Mouse (Mus musculus) lung, postnatal 10 days (tissue): ENCODE results near the gene Gm12355.
A peak's percentile ranks its signal among the peaks of the same experiment; 100 is the strongest.
"Not testable (repeated sequence)": the region's sequence is repeated elsewhere in the genome, so short reads cannot be mapped to it uniquely, and the experiment has no call there.

Experiments
- DNase-seq: peaks from one replicate; pipeline ENCODE4 v3.0.0; 2021

Gm12355 gene

DNA sequence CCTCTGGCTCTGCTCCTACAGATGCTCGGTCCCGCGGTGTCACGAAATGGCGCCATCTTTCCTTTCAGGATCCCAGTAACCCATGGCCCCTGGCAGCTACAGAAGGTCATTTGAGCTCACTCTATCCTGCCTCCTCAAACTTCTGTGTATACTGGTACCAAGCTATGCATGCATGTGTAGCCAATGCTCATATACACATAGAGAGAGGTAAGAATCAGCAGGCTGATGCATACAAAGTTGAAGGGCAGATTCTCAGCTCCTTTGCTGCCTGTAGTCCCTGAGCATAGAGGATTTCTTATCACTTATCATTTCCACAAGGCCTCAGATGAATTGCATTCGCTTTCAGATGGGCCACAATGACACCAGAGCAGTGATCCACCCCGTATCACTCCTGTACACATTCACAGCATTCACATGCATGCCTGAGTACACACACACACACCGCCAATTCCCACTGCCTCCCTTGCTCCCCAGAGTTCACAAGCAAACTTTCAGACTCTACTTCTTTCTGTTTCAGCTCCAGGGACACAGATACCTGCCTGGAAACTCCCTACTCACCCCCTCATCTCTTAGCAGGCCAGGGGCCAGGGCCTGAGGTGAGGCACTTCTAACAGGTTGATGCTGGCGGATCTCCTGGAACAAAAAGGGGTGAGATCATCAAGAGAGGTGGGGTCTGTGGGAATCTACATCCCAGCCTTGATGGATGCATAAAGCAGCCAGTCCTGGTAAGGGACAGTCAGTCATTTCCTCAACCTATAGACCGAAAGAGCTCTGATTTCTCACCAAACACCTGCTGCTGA, at the start of gene Gm12355, which contains the start of gene Gsdma3:
Gm12355 (minus strand) TSS at position 51 of the 800 bp plus-strand sequence.
Gsdma3 (plus strand) TSS at position 750 of the 800 bp plus-strand sequence.
- DNase-seq, result no peak

DNA sequence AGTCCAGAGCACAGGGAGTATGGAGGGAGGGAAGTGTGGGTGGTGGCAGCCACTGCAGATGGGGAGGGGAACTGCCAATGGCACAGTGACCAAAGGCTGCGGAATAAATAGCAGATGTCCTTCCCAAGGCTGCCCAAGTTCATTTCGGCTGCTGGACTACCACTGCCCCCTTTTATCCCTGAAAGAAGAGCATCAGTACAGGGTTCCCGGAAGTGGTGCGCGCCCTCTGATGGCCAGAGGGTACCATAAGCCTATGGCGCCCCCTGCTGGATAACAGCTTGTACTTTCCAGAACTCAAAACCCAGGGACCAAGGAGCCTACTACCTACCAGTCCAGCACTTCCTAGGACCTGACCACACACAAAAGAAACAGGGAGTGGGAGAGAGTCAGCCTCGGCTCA, 47.7 kb upstream of the Gm12355 start:
- peak; percentile 72 for DNase-seq

- DNase-seq, result no peak
Observed at GRCm38 (mm10) chr11:98672482-98672881, 47.0 kb upstream of the Gm12355 start.

GRCm38 (mm10) chr11:98671857-98672256, 46.4 kb upstream of the Gm12355 start:
- DNase-seq, result no peak

DNA sequence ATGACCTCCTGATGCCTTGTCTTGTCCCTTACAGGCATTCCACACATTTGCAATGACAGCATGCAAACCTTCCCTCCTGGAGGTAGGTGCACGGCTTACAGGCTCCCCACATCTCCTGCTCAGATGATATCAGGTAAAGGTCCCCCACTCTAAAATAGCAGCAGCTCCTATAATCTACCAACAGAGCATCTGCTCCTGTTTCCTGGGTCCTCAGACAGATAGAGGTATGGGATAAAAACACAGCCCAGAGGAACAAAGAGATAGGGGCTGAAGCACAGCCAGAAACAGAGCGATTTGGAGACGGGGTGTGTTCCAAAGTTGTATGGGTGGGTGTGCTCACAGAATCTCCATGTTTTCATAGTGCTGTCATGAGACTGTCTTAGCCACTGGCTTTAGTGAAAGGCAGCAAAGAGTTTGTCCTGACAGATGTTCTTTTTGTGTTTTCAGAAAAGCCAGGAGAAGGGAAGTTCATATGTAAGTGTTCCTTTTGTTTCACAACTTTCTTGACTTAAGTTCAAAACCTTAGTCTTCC, 45.9 kb upstream of the Gm12355 start:
- DNase-seq, result no peak

- DNase-seq, result no peak
Observed at GRCm38 (mm10) chr11:98668984-98669383, 43.5 kb upstream of the Gm12355 start.

DNA sequence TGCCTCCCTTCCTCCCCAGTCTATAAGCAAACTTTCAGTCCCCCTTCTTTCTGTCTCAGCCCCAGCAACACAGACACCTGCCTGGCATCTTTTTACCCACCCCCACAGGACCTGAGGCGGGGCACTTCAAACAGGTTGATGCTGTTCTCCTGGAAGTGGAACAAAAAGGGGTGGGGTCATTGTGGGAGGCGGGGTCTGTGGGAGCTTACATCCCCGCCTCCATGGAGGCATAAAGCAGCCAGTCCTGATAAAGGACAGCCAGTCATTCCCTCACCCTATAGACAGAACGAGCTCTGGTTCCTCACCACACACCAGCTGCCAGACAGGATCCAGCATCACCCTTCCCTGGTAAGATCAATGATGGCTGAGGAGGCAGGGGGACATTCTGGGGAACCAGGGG, 38.6 kb upstream of the Gm12355 start, which contains the start of gene Gsdma:
Gsdma (plus strand) TSS at position 261 of the 400 bp plus-strand sequence.
- DNase-seq, result no peak

DNA sequence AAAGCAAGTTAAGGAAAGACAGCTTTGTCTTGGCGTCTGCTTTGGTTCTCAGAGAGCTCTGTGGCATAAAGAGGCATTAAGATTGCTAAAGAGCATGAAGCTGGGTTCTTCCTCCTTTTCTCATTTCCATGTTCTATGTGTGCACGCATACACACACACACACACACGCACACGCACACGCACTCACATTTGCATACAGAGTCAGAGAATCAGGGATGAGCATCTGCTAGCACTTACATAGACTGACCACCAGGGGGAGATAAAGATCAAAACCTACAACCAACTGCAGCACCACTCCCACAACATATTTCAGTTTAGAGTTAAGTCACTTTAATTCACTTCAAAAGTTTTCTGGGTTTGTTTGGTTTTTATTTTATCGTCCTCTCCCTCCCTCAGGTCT, 35.1 kb upstream of the Gm12355 start:
- peak; percentile 72 for DNase-seq

- peak; percentile 59 for DNase-seq
Observed at GRCm38 (mm10) chr11:98655076-98655475, 29.6 kb upstream of the Gm12355 start.

GRCm38 (mm10) chr11:98646459-98646858, 21.0 kb upstream of the Gm12355 start, which contains the start of gene Gsdma2:
Gene Gsdma2, plus strand, starts transcription at chr11:98646759.
- no peak for DNase-seq

GRCm38 (mm10) chr11:98645946-98646345, 20.5 kb upstream of the Gm12355 start:
- DNase-seq, result no peak

DNA sequence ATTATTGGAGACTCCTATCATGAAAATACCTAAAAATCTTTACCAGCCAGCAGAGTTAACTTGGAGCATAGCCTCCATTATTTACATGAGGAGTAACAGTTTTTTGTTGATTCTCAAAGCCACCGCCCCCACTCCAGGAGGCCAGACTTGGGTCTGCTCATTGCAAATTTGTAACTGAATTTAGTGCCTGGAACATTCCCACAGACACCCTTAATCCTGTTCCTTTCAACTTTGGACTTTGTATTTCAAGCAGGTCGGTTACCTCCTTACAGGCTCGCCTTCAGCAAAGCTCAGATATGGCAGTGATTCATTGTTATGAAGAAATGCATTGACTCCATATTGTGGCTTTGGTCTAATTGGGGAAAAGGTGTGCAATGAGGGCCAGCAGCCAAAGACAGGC, 19.3 kb upstream of the Gm12355 start:
- no peak for DNase-seq

DNA sequence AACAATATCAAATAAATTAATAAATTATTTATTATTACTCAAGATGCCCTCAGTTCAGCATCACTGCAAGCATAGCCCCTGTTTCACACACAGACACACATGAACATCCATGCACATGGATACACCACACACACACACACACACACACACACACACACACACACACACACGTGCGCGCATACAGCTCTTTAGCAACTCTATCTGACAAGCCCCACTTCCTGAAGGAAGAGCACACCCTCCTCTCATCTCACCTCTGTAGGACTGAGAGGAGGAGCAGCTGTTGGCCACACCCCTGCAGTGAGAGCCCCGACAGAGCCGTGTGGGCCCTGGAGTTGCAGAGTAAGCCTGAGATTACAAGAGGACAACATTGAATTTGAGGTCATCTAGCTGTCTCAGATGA, 14.6 kb upstream of the Gm12355 start:
- no peak for DNase-seq

- no peak for DNase-seq
Observed at GRCm38 (mm10) chr11:98637501-98637900, 12.0 kb upstream of the Gm12355 start.

DNA sequence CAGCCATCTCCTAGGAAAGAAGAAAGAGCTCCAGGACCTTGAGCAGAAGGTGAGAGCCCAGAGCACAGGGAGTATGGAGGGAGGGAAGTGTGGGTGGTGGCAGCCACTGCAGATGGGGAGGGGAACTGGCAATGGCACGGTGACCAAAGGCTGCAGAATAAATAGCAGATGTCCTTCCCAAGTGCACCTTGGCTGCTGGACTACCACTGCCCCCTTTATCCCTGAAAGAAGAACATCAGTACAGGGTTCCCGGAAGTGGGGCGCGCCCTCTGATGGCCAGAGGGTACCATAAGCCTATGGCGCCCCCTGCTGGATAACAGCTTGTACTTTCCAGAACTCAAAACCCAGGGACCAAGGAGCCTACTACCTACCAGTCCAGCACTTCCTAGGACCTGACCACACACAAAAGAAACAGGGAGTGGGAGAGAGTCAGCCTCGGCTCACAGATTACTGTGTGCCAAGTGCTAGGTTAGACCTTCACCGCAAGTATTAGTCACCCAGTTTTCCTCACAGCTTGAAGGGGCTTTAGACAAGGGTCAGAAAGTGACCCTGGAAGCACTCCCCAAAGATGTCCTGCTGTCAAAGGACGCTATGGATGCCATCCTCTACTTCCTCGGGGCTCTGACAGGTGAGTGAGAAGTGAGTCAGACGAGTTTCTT, 10.0 kb upstream of the Gm12355 start:
- peak; percentile 27 for DNase-seq

DNA sequence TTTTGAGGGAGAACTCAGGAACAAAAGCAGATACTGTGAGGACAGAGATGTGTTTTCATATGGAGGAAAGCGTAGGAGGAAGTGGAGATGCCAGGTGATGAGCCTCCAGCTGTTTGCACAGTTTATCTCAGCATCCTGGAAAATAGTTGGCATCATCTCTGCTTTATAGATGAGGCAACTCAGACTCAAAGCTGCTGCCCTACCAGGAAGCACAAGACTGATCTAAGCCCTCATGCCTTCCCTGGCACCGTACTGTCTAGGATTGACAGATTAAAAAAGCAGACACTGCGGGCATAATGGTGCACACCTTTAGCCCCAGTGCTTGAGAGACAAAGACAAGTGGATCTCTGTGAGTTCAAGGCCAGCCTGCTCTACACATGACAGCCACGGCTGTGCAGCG, 5.2 kb upstream of the Gm12355 start:
- DNase-seq, result no peak

DNA sequence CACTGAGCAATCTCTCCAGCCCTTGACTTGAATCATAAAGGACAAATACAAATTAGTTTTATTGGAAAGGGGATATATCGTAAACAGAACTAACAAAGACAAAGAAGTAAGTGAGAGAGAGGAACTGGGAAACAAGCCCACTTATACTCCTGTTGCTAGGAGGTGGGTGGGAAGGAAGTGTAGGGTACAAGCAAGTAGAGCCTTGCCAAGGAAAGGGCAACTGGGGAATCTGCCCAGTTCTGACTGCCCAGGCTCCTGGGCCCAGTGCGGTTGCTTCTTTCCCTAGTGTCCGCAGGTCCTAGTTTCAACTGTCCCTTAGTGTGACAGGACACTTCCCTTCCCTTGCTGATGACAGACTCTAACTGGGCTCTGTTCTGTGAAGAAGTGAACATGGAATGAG, 3.2 kb upstream of the Gm12355 start:
- no peak for DNase-seq

DNA sequence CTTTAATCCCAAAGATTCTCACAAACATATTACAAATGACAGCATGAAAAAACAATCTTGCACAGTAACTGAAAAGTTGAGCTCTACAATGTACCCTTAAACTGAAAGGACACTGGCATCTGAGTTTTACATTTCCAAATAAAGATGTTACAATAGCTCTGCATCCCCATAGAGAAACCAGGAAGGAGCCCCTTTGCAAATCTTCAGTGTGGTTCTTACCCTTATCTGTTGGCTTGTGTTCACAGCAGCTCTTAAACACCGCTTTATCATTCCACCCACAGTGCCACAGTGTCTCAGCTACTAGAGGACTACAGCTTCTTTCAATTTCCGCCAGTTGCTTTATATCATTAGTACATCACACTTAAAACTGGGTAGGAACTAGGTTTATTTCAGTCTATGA, 1.1 kb downstream of the Gm12355 start:
- not testable (repeated sequence) for DNase-seq

DNA sequence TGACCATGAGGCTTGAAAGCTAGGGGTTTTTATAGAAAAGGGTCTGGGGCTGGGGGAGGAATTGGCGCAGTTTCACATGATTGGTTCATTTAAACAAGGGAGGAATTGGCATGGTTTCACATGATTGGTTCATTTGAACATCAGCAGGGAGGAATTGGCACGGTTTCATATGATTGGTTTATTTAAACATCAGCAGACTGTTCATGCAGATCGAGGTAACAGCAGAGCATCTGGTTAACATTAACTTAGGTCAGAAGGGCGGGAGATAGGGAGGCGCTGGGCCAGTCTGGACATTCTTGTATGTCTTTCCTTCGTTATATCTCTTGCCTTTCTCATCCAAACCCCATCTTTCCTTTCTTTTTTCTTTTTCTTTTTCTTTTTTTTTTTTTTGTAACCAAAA, 1.5 kb downstream of the Gm12355 start:
- DNase-seq, result not testable (repeated sequence)

DNA sequence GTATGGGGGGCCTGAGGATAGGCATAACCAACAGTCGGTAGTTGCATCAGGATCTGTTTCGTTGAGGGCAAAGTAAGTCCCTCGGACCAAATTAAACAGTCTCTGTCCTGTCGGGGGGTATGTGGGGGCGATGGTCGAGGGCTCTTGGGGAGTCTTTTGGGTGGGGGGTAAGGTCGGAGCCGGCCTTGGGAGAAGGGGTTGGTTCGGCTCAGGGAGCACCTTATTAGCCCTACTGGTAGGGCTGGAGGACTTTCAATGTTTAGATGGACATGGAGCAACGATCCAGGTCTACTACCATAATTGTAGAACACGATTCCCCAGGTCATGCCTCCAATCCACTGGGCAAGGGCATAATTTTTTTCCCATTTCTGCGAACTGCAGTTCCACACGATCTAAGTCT, 4.7 kb downstream of the Gm12355 start:
- DNase-seq, result no peak

DNA sequence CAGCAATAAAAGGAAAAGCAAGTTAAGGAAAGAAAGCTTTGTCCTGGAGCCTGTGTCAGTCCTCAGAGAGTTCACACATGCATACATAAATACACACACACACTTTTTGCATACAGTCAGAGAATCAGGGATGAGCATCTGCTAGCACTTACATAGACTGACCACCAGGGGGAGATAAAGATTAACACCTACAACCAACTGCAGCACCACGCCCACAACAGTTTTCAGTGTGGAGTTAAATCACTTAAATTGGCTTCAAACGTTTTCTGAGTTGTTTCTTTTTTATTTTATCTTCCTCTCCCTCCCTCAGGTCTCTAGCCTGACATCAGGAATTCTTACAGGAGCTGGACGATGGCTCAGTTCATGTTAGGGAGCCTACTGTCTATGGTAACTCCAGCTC, 18.7 kb downstream of the Gm12355 start:
- peak; percentile 68 for DNase-seq

- DNase-seq, result not testable (repeated sequence)
Observed at GRCm38 (mm10) chr11:98604911-98605310, 20.6 kb downstream of the Gm12355 start.

- no peak for DNase-seq
Observed at GRCm38 (mm10) chr11:98603953-98604352, 21.5 kb downstream of the Gm12355 start.
